Mouse (Mus musculus) midbrain, embryonic 12.5 days (tissue): ENCODE results near the gene Rpl7l1. TPM values are rescaled to one million over a fixed set of nuclear protein-coding genes. Genes with fewer than 3 reads are reported as not detected.

Experiments used
- ATAC-seq: fragments of 200-750 bp; cut with Nextera tagmentation; 2 replicates; pipeline ENCODE4 v1.8.0; 2017; ENCODE audit warnings: low read depth, moderate TSS enrichment, moderate library complexity; ENCODE audit not compliant: low FRiP score
- H3K27ac ChIP-seq: fragments of 300-500 bp; sonication (generic); replicated peaks from 2 replicates; pipeline ENCODE4 v1.5.1; 2016; ENCODE audit warnings: mild to moderate bottlenecking
- H3K27me3 ChIP-seq: fragments of 300-500 bp; sonication (generic); 2 replicates; pipeline ENCODE4 v1.6.1; 2016; ENCODE audit warnings: mild to moderate bottlenecking
- H3K36me3 ChIP-seq: fragments of 300-500 bp; sonication (generic); 2 replicates; pipeline ENCODE4 v1.6.1; 2016
- H3K4me1 ChIP-seq: fragments of 300-500 bp; sonication (generic); 2 replicates; pipeline ENCODE4 v1.6.1; 2016
- H3K4me2 ChIP-seq: fragments of 300-500 bp; sonication (generic); replicated peaks from 2 replicates; pipeline ENCODE4 v1.6.1; 2016; ENCODE audit warnings: mild to moderate bottlenecking, moderate library complexity
- H3K4me3 ChIP-seq: fragments of 300-500 bp; sonication (generic); 2 replicates; pipeline ENCODE4 v1.5.1; 2016; ENCODE audit warnings: mild to moderate bottlenecking
- H3K9ac ChIP-seq: fragments of 300-500 bp; sonication (generic); replicated peaks from 2 replicates; pipeline ENCODE4 v1.6.1; 2016; ENCODE audit warnings: mild to moderate bottlenecking, moderate library complexity
- H3K9me3 ChIP-seq: fragments of 300-500 bp; sonication (generic); 2 replicates; pipeline ENCODE4 v1.6.1; 2016; ENCODE audit warnings: mild to moderate bottlenecking
- WGBS: fragments of 180-500 bp; shearing (Covaris S2); methylation state at CpG from one replicate; pipeline ENCODE4 v1.1.7; 2016; 5-methylcytosine and 5-hydroxymethylcytosine counted together
- polyA plus RNA-seq: library from polyadenylated mRNA; unstranded; fragments of >200 nt; fragmentation: Nextera tagmentation; extraction: Ambion mirVana; gene quantifications from 2 replicates; pipeline ENCODE4 v1.2.1, GENCODE M21; 2016

The Rpl7l1 gene
- 150 and 161 TPM in 2 replicates for polyA plus RNA-seq

DNA sequence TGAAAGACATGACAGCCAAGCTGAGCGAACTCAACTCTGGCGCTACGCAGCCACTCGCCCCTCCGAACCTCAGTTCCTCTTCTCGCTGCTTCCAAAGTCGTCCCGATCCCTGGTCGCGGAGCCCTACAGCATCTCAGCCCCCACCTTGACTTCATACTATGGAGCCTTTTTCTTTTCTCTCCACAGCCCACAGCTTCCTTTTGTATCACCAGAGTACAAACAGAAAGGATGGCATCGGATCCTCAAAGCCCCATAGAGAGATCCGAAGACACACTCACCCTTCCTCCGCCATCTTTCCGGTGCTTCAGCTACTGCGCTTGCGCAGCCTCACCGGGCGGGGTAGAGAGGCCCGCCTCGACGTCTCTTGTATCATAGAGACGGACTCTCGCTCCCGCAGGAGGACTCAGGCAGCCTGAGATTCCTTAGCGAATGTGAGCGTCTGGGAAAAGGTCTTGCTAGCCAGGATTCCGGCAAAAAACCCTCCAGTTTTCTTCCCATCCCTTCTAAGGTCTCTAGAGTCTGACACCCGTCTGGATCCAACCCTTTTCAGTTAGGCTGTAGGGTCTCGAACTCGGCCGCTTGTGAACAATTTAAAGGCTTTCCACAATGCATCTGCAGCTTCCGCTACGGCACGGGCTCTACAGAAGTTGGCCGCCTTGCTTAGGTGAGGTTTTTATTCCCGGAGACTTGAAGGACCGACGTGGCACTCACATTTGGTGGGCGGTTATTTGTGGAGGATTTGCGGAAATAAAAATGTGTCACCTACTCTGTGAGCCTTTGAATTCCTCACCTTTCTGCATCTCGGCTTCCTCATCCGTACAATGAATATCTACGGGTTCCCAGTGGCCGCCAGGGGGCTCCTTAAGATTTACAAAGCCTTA is at the start of gene Rpl7l1:
Gene Rpl7l1, minus strand, starts transcription at position 332 of the 881 bp plus-strand sequence.
- H3K9ac ChIP-seq: peak within 1 kb of the TSS; percentile 81
- 1% methylated on average over 44 of the region's 44 CpGs for WGBS
- no peaks in the 10 kb centered on the region for H3K27me3 ChIP-seq
- no peaks in the 10 kb centered on the region for H3K9me3 ChIP-seq
- H3K36me3 ChIP-seq: peaks cover 30% of the 10 kb centered on the region
- peak within 1 kb of the TSS; percentile 83 for H3K27ac ChIP-seq
- H3K4me1 ChIP-seq: peaks cover 8% of the 10 kb centered on the region
- peak within 1 kb of the TSS; percentile 68 for H3K4me2 ChIP-seq
- peak within 1 kb of the TSS; percentile 71 for H3K4me3 ChIP-seq
- ATAC-seq: peak; percentile 97

DNA sequence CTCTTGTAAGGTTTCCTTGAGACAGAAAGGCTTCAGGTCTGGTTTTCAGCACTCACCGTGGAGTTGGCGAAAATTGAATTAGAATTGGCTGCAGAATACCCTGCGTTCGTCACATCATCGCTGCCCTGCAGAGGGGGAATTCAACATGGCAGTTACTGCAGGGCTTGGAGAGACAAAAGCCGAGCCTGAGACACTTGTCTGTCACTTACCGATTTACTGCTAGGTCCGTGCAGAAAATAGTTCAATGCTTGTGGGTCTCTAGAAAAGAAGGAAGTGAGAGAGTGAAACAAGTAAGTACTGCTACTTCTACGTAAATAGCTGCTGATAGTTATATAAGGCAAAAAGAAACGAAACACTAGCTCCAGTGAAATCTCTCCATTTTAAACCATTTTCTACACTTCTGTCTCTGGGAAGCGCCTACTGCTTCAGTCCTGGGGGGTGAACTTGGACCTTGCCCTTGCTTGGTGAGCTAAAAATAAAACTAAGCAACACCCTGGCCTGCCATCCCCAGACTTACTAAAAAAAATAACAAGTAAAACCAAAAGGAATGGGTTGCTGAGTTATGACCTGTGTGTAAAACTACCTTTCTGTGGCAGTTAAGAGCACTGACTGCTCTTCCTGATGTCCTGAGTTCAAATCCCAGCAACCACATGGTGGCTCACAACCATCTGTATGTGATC is 47.5 kb upstream of the Rpl7l1 start:
- whole genome bisulfite sequencing: 93% methylated on average over 11 of the region's 11 CpGs

GRCm38 (mm10) chr17:46828935-46829334 is 46.5 kb upstream of the Rpl7l1 start:
- H3K36me3 ChIP-seq: peaks cover 53% of the 10 kb centered on the region
- no peak overlapping the region for H3K27ac ChIP-seq
- no peak overlapping the region for H3K9ac ChIP-seq
- no peak overlapping the region for H3K4me3 ChIP-seq
- H3K4me1 ChIP-seq: no peaks in the 10 kb centered on the region
- H3K9me3 ChIP-seq: no peaks in the 10 kb centered on the region
- H3K4me2 ChIP-seq: no peak overlapping the region
- WGBS: 94% methylated on average over 3 of the region's 3 CpGs
- no peak for ATAC-seq
- H3K27me3 ChIP-seq: no peaks in the 10 kb centered on the region

More for the DNA sequence above, 47.5 kb upstream of the Rpl7l1 start:
- Histone ChIP-seq H3K4me1 (no peaks in the 10 kb centered on the region), H3K4me2 (no peak overlapping the region), H3K9me3 (no peaks in the 10 kb centered on the region), H3K27me3 (no peaks in the 10 kb centered on the region), H3K36me3 (peaks cover 43% of the 10 kb centered on the region), H3K9ac (no peak overlapping the region), H3K4me3 (no peak overlapping the region), H3K27ac (no peak overlapping the region)
- ATAC-seq: no peak

DNA sequence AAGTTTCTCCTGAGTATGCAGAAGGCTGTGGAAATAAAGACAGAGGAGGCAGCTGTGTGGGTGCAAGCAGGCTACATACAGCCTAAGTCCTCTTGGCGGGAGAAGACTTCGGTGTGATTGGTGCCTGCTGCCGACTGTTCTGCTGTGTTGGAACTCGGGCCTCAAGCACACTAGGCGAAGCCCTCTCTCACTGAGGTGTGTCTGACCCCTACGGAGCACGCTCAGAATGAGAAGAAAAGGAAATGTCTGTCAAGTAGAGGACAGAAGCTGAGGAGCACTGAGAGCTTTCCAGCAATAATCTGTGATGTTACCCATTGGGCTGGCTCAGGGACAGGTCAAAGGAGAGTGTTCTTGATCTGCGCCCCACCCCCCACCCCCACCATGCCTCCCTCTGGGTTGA is 40.6 kb upstream of the Rpl7l1 start:
- WGBS: 96% methylated on average over 8 of the region's 8 CpGs
- Histone ChIP-seq H3K9me3 (no peaks in the 10 kb centered on the region), H3K9ac (no peak overlapping the region), H3K4me1 (no peaks in the 10 kb centered on the region), H3K4me2 (no peak overlapping the region), H3K4me3 (no peak overlapping the region), H3K27ac (no peak overlapping the region), H3K36me3 (peaks cover 75% of the 10 kb centered on the region), H3K27me3 (no peaks in the 10 kb centered on the region)
- no peak for ATAC-seq

- Histone ChIP-seq H3K4me2 (no peak overlapping the region), H3K4me1 (no peaks in the 10 kb centered on the region), H3K27ac (no peak overlapping the region), H3K36me3 (peaks cover 53% of the 10 kb centered on the region), H3K9me3 (no peaks in the 10 kb centered on the region), H3K27me3 (no peaks in the 10 kb centered on the region), H3K9ac (no peak overlapping the region), H3K4me3 (no peak overlapping the region)
- WGBS: 90% methylated on average over 7 of the region's 7 CpGs
- no peak for ATAC-seq
Observed at GRCm38 (mm10) chr17:46820628-46821027, 38.2 kb upstream of the Rpl7l1 start.

DNA sequence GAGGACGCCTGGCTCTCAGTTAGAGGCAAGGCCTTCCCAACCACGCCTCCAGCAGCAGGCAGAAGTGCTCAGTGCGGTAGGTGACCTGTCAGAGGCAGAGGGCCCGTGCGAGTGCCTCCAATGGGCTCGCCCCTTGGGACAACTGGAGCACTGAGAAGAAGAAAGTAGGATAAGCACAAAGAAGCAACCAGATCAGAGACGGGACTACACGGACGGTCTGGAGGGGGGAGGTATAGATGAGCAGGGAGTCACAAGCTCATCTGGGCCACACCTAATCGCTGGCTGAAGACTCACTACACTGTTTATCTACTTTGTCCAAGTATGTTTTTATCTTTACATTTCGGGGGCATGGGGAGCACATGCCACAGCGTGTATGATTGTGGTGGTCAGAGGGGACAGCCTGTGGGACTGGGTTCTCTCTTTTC is 35.3 kb upstream of the Rpl7l1 start:
- Histone ChIP-seq H3K4me2 (no peak overlapping the region), H3K4me1 (no peaks in the 10 kb centered on the region), H3K36me3 (peaks cover 39% of the 10 kb centered on the region), H3K4me3 (no peak overlapping the region), H3K27me3 (no peaks in the 10 kb centered on the region), H3K9me3 (no peaks in the 10 kb centered on the region), H3K9ac (no peak overlapping the region), H3K27ac (no peak overlapping the region)
- ATAC-seq: no peak
- WGBS: 87% methylated on average over 12 of the region's 12 CpGs

DNA sequence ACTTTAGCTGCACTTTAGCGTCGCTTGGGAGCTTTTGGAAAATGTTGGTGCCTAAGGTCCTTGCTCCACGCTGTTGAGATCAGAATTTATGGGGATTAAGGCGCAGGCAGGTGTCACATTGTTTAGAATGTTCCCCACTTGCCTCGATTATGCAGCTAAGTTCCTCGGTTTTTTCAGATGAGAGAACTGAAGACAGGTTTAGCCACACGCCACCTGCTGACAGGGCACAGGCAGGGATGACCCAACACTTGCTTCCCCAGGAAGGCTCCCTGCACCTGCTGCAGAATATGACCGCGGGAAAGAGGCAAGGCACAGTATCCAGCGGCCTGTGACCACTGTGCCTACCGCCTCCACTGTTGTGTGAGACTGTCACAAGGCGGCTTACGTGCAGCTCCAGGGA is 33.8 kb upstream of the Rpl7l1 start:
- H3K36me3 ChIP-seq: peaks cover 38% of the 10 kb centered on the region

DNA sequence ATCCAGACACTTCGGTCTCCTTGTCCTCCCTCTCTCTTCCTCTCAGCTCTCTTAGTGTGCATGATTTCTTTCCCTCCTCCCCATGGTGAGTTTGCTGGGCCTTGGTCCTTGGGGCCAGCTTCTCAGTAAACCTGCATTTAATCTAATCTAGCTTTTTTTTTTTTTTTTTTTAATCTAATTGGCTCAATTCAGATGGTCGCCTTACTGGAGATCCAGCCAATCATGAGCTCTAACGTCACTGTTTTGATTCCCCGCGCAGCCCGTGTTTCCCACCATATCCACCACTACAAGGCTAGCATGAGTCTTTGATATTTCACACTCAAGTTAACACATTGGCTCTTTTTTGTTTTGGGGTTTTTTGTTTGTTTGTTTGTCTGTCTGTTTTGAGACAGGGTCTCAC is 32.0 kb upstream of the Rpl7l1 start:
- no peak for ATAC-seq
- Histone ChIP-seq H3K36me3 (peaks cover 37% of the 10 kb centered on the region), H3K27me3 (no peaks in the 10 kb centered on the region), H3K9me3 (no peaks in the 10 kb centered on the region), H3K4me2 (no peak overlapping the region), H3K4me3 (no peak overlapping the region), H3K27ac (no peak overlapping the region), H3K4me1 (no peaks in the 10 kb centered on the region), H3K9ac (no peak overlapping the region)
- WGBS: 94% methylated on average over 6 of the region's 6 CpGs

More for the DNA sequence above, 33.8 kb upstream of the Rpl7l1 start:
- H3K4me1 ChIP-seq: no peaks in the 10 kb centered on the region
- ATAC-seq: no peak
- 68% methylated on average over 13 of the region's 13 CpGs for WGBS
- H3K27ac ChIP-seq: no peak overlapping the region
- H3K4me3 ChIP-seq: no peak overlapping the region
- no peak overlapping the region for H3K9ac ChIP-seq
- no peaks in the 10 kb centered on the region for H3K9me3 ChIP-seq
- no peak overlapping the region for H3K4me2 ChIP-seq
- no peaks in the 10 kb centered on the region for H3K27me3 ChIP-seq

DNA sequence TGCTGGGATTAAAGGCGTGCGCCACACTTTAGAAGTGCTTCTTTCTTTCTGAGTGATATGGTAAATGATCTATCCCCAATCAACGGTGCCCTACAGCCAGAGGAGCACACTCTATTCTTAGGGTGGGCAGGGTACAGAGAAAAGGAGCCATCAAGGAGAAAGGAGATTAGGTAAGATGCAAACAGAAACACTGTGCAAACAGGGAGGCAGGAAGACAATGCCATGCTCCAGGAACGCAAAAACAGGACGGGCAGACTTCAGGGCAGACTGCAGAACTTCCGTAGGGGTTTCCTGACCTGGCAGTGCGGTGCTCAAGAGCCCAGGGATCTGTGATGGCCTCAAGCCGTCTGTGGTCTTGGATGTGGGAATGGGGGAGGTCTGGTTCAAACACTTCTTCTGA is 31.2 kb upstream of the Rpl7l1 start:
- no peak for ATAC-seq
- H3K4me3 ChIP-seq: no peak overlapping the region
- no peaks in the 10 kb centered on the region for H3K27me3 ChIP-seq
- H3K9ac ChIP-seq: no peak overlapping the region
- peaks cover 37% of the 10 kb centered on the region for H3K36me3 ChIP-seq
- WGBS: 86% methylated on average over 8 of the region's 8 CpGs
- H3K9me3 ChIP-seq: no peaks in the 10 kb centered on the region
- no peak overlapping the region for H3K27ac ChIP-seq
- H3K4me1 ChIP-seq: no peaks in the 10 kb centered on the region
- H3K4me2 ChIP-seq: no peak overlapping the region

GRCm38 (mm10) chr17:46812442-46812841 is 30.0 kb upstream of the Rpl7l1 start:
- Histone ChIP-seq H3K4me2 (no peak overlapping the region), H3K27me3 (no peaks in the 10 kb centered on the region), H3K4me1 (no peaks in the 10 kb centered on the region), H3K9me3 (no peaks in the 10 kb centered on the region), H3K4me3 (no peak overlapping the region), H3K36me3 (peaks cover 44% of the 10 kb centered on the region), H3K27ac (no peak overlapping the region), H3K9ac (no peak overlapping the region)
- 86% methylated on average over 1 of the region's 1 CpGs for WGBS
- no peak for ATAC-seq

- H3K27me3 ChIP-seq: no peaks in the 10 kb centered on the region
- H3K36me3 ChIP-seq: peaks cover 60% of the 10 kb centered on the region
Observed at GRCm38 (mm10) chr17:46810672-46811071, 28.2 kb upstream of the Rpl7l1 start.

DNA sequence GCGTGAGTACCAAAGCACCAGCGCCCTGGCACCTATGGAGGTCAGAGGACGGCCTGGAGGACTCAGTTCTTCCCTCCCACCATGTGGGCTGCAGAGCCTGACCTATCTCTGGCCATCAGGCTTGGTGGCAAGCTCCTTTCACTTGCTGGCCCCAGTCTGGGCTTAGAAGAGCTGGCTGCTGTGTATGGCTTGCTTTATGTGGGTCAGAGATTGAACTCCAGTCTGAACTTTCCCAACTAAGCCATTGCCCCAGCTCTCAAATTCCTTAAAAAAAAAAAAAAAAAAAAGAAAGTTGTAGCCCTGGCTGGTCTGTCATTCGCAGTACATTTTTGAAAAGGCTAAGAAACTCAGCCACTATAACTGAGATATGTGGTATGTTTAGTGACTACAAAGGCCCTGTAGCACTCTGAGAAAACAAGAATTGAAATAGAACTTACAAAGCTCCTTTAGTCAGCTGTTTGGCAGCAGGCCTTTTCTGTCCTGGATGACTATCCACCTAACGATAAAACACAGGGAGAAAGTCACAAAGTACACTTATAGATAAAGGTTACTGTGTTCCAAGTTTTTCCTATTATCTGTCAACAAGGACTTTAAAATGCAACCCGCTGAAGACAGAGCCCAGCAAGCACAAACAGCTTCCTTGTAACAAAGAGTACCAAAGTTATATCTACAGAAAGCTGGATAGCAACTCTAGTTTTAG is 26.8 kb upstream of the Rpl7l1 start:
- H3K27me3 ChIP-seq: no peaks in the 10 kb centered on the region
- no peak overlapping the region for H3K4me2 ChIP-seq
- no peak overlapping the region for H3K4me3 ChIP-seq
- no peak overlapping the region for H3K27ac ChIP-seq
- ATAC-seq: no peak
- no peaks in the 10 kb centered on the region for H3K9me3 ChIP-seq
- no peak overlapping the region for H3K9ac ChIP-seq
- no peaks in the 10 kb centered on the region for H3K4me1 ChIP-seq
- WGBS: 86% methylated on average over 6 of the region's 6 CpGs
- H3K36me3 ChIP-seq: peaks cover 56% of the 10 kb centered on the region

More at GRCm38 (mm10) chr17:46810672-46811071, 28.2 kb upstream of the Rpl7l1 start:
- H3K4me3 ChIP-seq: no peak overlapping the region
- no peak for ATAC-seq
- H3K4me2 ChIP-seq: no peak overlapping the region
- H3K27ac ChIP-seq: no peak overlapping the region
- WGBS: 90% methylated on average over 3 of the region's 3 CpGs
- H3K9ac ChIP-seq: no peak overlapping the region
- H3K4me1 ChIP-seq: no peaks in the 10 kb centered on the region
- no peaks in the 10 kb centered on the region for H3K9me3 ChIP-seq
